Mouse (Mus musculus): ENCODE results near the gene Fbln7. TPM values are rescaled to one million over a fixed set of nuclear protein-coding genes. Genes with fewer than 3 reads are reported as not detected.

The Fbln7 gene
- total RNA-seq, 2 experiments from 2014 or later, result not detected

- no peak for ATAC-seq (replicated peaks; ENCODE audit: low FRiP score, low TSS enrichment, poor library complexity, severe bottlenecking)
Observed at GRCm38 (mm10) chr2:128863777-128864331, 1.1 kb downstream of the Fbln7 start.

- ATAC-seq (replicated peaks; ENCODE audit: low FRiP score, low TSS enrichment, poor library complexity, severe bottlenecking), result no peak
Observed at GRCm38 (mm10) chr2:128865061-128865460, 2.3 kb downstream of the Fbln7 start.

- no peak for ATAC-seq (replicated peaks; ENCODE audit: low FRiP score, low TSS enrichment, poor library complexity, severe bottlenecking)
Observed at GRCm38 (mm10) chr2:128871656-128872055, 8.9 kb downstream of the Fbln7 start.

- ATAC-seq (replicated peaks; ENCODE audit: low FRiP score, low TSS enrichment, poor library complexity, severe bottlenecking), result no peak
Observed at GRCm38 (mm10) chr2:128872256-128872655, 9.5 kb downstream of the Fbln7 start.

- ATAC-seq (replicated peaks; ENCODE audit: low FRiP score, low TSS enrichment, poor library complexity, severe bottlenecking), result no peak
Observed at GRCm38 (mm10) chr2:128875526-128875925, 12.7 kb downstream of the Fbln7 start.

- ATAC-seq (replicated peaks; ENCODE audit: low FRiP score, low TSS enrichment, poor library complexity, severe bottlenecking), result no peak; the same call in 1 of the 2 replicates
Observed at GRCm38 (mm10) chr2:128881236-128881635, 18.5 kb downstream of the Fbln7 start.

GRCm38 (mm10) chr2:128885225-128885811, 22.5 kb downstream of the Fbln7 start:
- no peak for ATAC-seq (replicated peaks; ENCODE audit: low FRiP score, low TSS enrichment, poor library complexity, severe bottlenecking)

GRCm38 (mm10) chr2:128887866-128888550, 25.2 kb downstream of the Fbln7 start:
- no peak for ATAC-seq (replicated peaks; ENCODE audit: low FRiP score, low TSS enrichment, poor library complexity, severe bottlenecking)

GRCm38 (mm10) chr2:128890661-128891335, 28.0 kb downstream of the Fbln7 start:
- no peak for ATAC-seq (replicated peaks; ENCODE audit: low FRiP score, low TSS enrichment, poor library complexity, severe bottlenecking)

- ATAC-seq (replicated peaks; ENCODE audit: low FRiP score, low TSS enrichment, poor library complexity, severe bottlenecking), result no peak
Observed at GRCm38 (mm10) chr2:128892180-128892721, 29.5 kb downstream of the Fbln7 start.

- no peak for ATAC-seq (replicated peaks; ENCODE audit: low FRiP score, low TSS enrichment, poor library complexity, severe bottlenecking)
Observed at GRCm38 (mm10) chr2:128902843-128903242, 40.1 kb downstream of the Fbln7 start.

GRCm38 (mm10) chr2:128903661-128904060, 40.9 kb downstream of the Fbln7 start:
- ATAC-seq (replicated peaks; ENCODE audit: low FRiP score, low TSS enrichment, poor library complexity, severe bottlenecking), result no peak

GRCm38 (mm10) chr2:128914978-128915377, 52.2 kb downstream of the Fbln7 start:
- ATAC-seq (replicated peaks; ENCODE audit: low FRiP score, low TSS enrichment, poor library complexity, severe bottlenecking), result no peak

- no peak for ATAC-seq (replicated peaks; ENCODE audit: low FRiP score, low TSS enrichment, poor library complexity, severe bottlenecking)
Observed at GRCm38 (mm10) chr2:128916528-128916927, 53.7 kb downstream of the Fbln7 start.

- no peak for ATAC-seq (replicated peaks; ENCODE audit: low FRiP score, low TSS enrichment, poor library complexity, severe bottlenecking)
Observed at GRCm38 (mm10) chr2:128924799-128925198, 62.0 kb downstream of the Fbln7 start.

GRCm38 (mm10) chr2:128928446-128928845, 65.7 kb downstream of the Fbln7 start:
- ATAC-seq (replicated peaks; ENCODE audit: low FRiP score, low TSS enrichment, poor library complexity, severe bottlenecking), result no peak

- ATAC-seq (replicated peaks; ENCODE audit: low FRiP score, low TSS enrichment, poor library complexity, severe bottlenecking), result no peak
Observed at GRCm38 (mm10) chr2:128930704-128931103, 67.9 kb downstream of the Fbln7 start.

GRCm38 (mm10) chr2:128936256-128936655, 73.5 kb downstream of the Fbln7 start:
- no peak for ATAC-seq (replicated peaks; ENCODE audit: low FRiP score, low TSS enrichment, poor library complexity, severe bottlenecking)

- ATAC-seq (replicated peaks; ENCODE audit: low FRiP score, low TSS enrichment, poor library complexity, severe bottlenecking), result peak; percentile 95
Observed at GRCm38 (mm10) chr2:128943538-128944528, 81.1 kb downstream of the Fbln7 start, which contains the start of gene Zc3h8. Zc3h8 (minus strand) TSS chr2:128944077.
